Mouse (Mus musculus): ENCODE measurements around the gene Wars2. TPM values are rescaled to one million over a fixed set of nuclear protein-coding genes. Genes with fewer than 3 reads are reported as not detected.
A peak's percentile ranks its signal among the peaks of the same experiment; 100 is the strongest.

Gene Wars2
- total RNA-seq (2015; ENCODE audit: low replicate concordance) (2.1 and 3.2 TPM in 2 replicates), total RNA-seq (2017; ENCODE audit: low replicate concordance) (0.61 and 2.1 TPM in 2 replicates)

DNA sequence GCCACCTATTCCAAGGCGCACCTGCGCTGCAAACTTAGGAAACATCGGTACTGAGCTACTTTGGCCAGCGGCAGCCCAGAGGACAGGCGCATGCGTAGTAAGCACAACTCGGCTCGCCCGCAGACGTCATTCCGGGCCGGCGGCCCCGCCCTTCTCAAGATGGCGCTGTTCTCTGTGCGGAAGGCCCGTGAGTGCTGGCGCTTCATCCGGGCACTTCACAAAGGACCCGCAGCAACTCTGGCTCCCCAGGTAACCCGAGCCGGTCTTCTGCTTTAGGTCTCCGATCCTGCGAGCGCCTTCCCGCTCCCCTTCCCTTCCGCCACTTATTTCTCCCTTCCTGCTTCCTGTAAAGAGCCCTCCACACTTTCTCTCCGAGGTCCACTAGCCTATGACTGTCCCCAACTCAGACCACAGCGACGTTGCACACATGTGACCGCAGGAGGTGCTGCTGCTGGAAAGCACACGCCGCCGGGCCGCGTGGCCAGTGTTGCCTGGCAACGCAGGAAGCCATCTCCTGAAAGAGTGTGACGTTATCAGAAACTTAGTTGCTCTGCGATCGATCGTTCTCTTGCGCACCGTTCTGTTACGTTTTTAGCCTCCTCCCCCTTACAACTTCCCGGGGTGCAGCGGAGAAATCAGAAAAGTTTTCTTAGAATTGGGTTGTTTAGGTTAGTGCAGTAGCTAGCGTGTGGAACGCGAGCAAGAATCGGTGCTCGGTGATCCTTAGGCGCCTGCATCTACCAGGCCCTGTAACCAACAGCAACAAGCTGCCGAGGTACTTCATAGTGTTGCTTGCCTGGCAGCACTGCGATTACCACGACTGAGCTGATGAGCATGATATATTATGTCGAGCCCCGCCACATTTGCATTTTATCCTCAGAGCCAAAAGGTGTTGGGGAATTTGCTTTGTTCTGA lies at the start of gene Wars2:
TSS of gene Wars2 (plus strand) at position 129 of the 915 bp plus-strand sequence.
- peak; percentile 96 for ATAC-seq (replicated peaks; ENCODE audit: low FRiP score, poor library complexity, severe bottlenecking)

GRCm38 (mm10) chr3:99096816-99097215 lies 44.1 kb upstream of the Wars2 start:
- no peak for ATAC-seq (replicated peaks; ENCODE audit: low FRiP score, poor library complexity, severe bottlenecking)

DNA sequence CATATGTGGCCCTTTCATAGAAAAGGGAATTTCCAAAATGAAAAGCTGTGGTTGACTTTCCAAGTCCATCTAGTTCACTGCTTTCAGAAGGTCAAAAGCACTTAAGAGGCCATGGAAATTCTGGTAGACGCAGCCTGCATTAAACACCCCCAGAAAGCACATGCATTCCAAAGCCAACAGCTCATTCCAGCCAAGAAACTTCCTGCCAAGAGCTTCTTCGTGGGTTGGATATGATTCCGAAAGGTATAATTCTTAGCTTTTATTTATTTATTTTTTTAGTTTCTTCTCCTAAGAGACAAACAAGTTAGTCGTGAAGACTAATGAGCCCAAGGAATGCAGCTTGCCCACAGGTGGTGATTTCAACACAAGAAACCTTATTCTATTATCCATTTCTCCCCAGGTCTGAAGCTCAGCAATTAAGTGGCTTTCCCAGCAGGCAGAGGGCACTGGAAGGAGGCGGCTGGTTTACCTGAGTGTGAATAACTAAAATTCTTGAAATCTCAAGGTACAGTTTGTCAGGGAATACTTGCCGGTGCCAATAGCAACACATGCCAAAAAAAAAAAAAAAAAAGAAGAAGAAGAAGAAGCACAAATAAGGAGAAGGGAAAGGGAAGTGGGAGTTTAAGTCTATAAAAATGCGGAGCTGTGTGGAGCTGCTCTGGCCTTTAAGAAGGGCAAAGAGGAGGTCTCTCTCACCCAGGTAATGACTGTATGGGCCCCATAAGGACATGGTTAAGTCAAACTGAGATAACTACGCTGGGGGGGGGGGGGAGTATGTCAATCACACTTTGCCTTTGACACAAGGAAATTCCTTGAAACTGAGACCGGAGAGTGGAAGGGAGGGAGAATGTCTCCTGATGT lies 30.3 kb upstream of the Wars2 start:
- ATAC-seq (replicated peaks; ENCODE audit: low FRiP score, poor library complexity, severe bottlenecking): no peak

DNA sequence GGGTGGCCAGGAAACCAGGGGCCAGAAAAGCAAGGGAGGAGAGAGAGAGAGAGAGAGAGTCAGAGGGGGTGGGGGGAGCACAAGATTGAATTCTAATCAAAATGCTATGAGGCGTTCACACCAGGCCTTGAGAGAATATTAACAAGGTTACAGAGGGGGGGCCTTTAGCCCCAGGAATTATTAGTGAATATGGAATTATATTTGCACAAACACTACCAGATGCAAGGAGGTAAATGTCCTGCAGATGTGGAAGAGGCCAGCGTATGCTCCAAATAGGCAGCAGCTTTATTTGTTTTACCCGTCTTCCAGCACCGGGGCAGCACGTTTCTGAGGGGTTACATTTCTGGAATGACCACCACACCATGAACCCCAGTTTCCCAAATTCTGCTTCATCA lies 29.7 kb upstream of the Wars2 start:
- ATAC-seq (replicated peaks; ENCODE audit: low FRiP score, poor library complexity, severe bottlenecking): no peak

DNA sequence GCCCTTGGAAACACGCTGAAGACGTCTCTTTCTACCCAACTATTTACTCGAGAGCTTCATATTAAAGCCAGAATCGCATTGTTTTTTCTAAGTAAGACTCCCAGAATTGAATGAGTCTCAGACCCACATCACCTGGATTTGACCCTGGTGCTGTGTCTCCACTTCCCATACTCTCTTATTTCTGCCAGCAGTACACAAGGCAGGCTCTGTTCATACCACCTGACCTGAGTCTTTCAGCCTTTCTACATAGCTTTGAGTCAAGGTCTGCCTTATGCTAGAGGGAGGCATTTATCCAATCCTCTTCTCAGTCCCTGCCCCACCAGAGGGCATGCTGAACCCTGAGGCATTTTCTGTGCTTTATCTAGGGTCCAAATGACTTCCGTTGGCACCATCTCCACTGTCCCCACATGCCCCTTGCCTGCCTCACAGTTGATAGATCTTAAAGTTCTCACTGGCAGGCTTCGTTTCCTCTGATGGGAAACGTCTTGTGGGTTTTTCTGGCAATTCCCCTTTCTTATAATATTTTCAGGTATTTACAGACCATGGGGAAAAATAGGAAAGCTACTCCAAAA lies 27.5 kb upstream of the Wars2 start:
- ATAC-seq (replicated peaks; ENCODE audit: low FRiP score, poor library complexity, severe bottlenecking): no peak

DNA sequence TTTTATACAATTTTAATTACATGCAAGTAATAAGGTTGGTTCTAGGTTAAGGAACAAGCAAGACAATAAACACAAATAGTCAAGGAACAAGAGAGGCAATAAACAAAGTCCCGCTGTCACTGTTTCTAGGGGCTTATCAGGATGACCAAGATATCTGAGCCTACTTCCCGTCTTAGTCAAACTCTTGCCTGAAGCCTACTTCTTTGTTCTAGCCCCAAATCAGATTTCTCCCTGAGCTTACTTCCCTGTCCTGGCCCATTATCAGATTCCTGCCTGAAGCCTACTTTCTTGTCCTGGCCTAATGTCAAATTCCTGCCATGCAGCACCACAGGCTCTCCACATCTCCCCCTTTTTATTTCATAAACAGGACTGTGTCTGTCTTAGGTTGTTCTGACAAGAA lies 19.9 kb upstream of the Wars2 start:
- ATAC-seq (replicated peaks; ENCODE audit: low FRiP score, poor library complexity, severe bottlenecking): no peak

DNA sequence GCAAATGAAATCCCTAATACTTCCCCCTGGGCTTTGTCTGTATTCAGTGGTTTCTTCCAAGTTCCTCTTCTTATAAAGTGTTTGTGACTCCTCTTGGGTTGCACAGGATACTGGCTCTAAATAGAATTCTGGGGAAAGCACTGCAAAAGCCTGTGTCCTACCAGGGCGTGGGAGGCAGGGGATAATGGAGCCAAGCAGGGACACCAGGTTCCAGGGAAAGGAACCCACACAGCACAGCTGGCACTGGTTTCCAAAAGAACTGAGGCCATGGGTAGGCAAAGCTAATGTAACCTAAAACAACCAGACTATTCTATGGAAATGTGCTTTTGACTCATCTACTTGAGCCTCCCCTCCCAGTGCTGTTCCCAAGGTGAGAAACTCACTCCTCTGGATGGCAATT lies 10.3 kb upstream of the Wars2 start:
- ATAC-seq (replicated peaks; ENCODE audit: low FRiP score, poor library complexity, severe bottlenecking): no peak

DNA sequence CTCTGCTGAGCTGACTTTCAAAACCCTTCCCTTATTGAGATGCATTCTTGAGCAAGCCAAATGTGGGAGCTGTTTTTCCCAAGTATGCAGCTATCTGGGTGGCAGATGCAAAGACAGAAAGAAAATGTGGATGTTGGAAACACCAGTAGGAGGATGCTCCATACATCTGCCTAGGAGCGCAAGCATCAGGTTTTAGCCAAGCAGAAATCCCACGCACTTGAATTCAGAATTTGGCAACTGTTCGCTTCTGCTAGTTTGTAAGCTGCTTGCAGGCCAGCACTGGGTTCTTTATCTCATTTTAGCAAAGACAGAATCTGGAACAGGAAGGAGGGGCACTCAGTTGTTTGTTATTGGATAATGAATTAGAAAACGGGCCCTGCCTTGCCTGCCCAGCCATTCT lies 8.9 kb upstream of the Wars2 start:
- no peak for ATAC-seq (replicated peaks; ENCODE audit: low FRiP score, poor library complexity, severe bottlenecking)

- no peak for ATAC-seq (replicated peaks; ENCODE audit: low FRiP score, poor library complexity, severe bottlenecking)
These were observed 7.0 kb upstream of the Wars2 start for GRCm38 (mm10) chr3:99133913-99134312.

GRCm38 (mm10) chr3:99147886-99148285 lies 7.0 kb downstream of the Wars2 start:
- ATAC-seq (replicated peaks; ENCODE audit: low FRiP score, poor library complexity, severe bottlenecking): no peak

GRCm38 (mm10) chr3:99149035-99149434 lies 8.2 kb downstream of the Wars2 start:
- ATAC-seq (replicated peaks; ENCODE audit: low FRiP score, poor library complexity, severe bottlenecking): no peak

- no peak for ATAC-seq (replicated peaks; ENCODE audit: low FRiP score, poor library complexity, severe bottlenecking)
These were observed 15.4 kb downstream of the Wars2 start for GRCm38 (mm10) chr3:99156286-99156685.

- no peak for ATAC-seq (replicated peaks; ENCODE audit: low FRiP score, poor library complexity, severe bottlenecking)
These were observed 16.1 kb downstream of the Wars2 start for GRCm38 (mm10) chr3:99156987-99157386.

DNA sequence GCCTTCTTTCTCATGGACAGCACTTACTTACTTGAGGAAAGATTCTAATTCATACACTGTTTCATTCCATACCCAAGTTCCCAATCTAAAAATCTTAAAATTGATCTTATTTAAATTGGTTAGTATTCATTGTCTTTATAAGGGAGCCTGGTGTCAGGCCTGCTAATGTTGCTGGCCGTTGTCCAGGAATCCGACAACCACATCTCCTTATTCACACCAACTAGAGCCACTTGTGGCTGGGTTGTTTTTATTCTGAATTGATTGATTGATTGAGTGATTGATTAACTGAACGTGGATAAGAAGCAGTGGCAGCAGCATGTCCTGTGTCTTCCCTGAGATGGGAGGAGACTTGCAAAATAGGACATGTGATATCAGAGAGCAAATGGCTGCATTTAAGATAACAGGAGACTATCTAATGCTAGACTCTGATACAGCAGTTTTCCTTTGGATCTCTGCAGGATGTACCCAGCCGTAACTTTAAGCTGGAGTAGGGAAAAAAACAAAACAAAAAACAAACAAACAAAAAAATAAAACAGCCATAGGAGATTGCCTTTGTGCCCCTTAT lies 16.7 kb downstream of the Wars2 start:
- no peak for ATAC-seq (replicated peaks; ENCODE audit: low FRiP score, poor library complexity, severe bottlenecking)

GRCm38 (mm10) chr3:99160016-99160415 lies 19.1 kb downstream of the Wars2 start:
- ATAC-seq (replicated peaks; ENCODE audit: low FRiP score, poor library complexity, severe bottlenecking): peak; percentile 49; the same call in 1 of the 2 replicates

DNA sequence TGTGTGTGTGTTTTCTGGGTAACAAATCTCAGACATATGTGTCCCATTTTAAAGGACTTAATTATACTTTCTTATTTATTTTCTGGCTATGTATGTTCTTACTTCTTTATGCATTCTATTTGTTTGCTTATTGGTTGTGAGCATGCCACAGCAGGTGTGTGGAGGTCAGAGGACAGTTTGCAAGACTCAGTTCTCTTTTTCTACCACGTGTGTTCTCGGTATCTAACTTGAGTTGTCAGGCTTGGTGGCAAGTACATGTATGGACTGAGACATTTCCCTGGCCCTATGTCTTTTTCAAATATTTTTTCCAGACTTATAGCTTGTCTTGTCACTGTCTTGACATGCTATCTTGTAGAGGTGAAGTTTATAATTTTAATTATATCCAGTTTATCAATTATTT lies 21.3 kb downstream of the Wars2 start:
- ATAC-seq (replicated peaks; ENCODE audit: low FRiP score, poor library complexity, severe bottlenecking): no peak

- no peak for ATAC-seq (replicated peaks; ENCODE audit: low FRiP score, poor library complexity, severe bottlenecking)
These were observed 26.9 kb downstream of the Wars2 start for GRCm38 (mm10) chr3:99167734-99168133.

DNA sequence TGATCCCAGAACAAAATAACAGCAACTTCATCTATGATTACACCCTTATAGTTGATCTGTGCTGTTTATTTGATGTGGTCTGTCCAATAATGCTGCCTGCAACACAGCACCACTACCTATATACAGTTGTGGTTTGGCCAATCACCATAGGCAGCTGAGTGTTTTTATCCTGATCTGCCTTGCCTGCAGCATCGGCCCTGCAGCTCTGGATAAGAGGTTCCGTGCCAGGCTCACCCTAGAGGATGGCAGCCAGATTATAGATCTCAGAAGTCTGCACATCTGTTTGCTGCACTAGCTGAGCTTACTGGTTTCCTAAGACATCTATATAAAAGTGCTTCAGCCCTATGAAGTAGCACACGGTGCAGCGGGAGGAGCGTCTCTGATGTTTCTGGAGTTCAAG lies 32.3 kb downstream of the Wars2 start:
- ATAC-seq (replicated peaks; ENCODE audit: low FRiP score, poor library complexity, severe bottlenecking): peak; percentile 89

DNA sequence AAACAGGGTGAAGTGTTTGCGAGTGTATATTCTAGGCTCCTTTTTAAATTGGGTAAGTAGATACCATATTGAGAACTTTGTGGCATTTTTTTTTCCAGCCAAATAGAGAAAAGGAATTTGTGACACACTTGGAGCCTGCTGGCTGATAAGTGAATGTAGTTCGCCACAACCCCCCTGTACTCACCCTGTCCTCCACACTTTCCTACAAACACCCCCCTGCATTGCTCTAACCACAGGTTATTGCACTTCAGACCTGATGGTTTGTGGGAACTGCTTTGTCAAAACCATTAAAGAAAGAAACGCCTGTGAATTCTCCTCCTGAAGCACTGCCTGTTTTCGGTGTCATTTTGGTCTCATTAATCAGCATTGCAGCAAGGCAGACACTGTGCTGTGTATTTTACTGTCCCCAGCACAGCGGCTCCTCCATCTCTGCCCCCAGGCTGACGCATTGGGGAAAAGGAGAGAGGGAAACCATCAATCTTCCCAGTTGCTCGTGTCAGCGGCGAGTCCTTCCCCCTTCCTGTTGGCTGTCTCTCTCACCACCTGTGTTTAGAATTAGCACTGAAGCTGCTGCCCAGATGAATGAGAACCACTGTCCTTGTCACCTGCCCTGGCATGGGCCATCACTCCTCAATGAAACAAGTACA lies 33.9 kb downstream of the Wars2 start:
- ATAC-seq (replicated peaks; ENCODE audit: low FRiP score, poor library complexity, severe bottlenecking): no peak
